Mouse (Mus musculus) forebrain, postnatal 0 days (tissue): ENCODE results near the gene Gm8265. TPM values are rescaled to one million over a fixed set of nuclear protein-coding genes. Genes with fewer than 3 reads are reported as not detected.
"Not testable (repeated sequence)": the region's sequence is repeated elsewhere in the genome, so short reads cannot be mapped to it uniquely, and the experiment has no call there.

ENCODE experiments used
- ATAC-seq: fragments of 200-750 bp; cut with Nextera tagmentation; 2 replicates; pipeline ENCODE4 v1.8.0; 2017; ENCODE audit warnings: mild to moderate bottlenecking, moderate library complexity
- DNase-seq: peaks from one replicate; pipeline ENCODE4 v3.0.0-alpha.2; 2015
- H3K27ac ChIP-seq: fragments of 300-500 bp; sonication (generic); 2 replicates; pipeline ENCODE4 v1.5.1; 2014; ENCODE audit warnings: low read depth, mild to moderate bottlenecking, antibody characterized with exemption, low read length, moderate library complexity, mixed read lengths
- H3K27me3 ChIP-seq: fragments of 300-500 bp; sonication (generic); 2 replicates; pipeline ENCODE4 v1.6.1; 2014; ENCODE audit warnings: mild to moderate bottlenecking, low read length, mixed read lengths; ENCODE audit not compliant: insufficient read depth
- H3K36me3 ChIP-seq: fragments of 300-500 bp; sonication (generic); 2 replicates; pipeline ENCODE4 v1.6.1; 2014; ENCODE audit warnings: mild to moderate bottlenecking, moderate library complexity; ENCODE audit not compliant: insufficient read depth
- H3K4me1 ChIP-seq: fragments of 300-500 bp; sonication (generic); 2 replicates; pipeline ENCODE4 v1.6.1; 2014; ENCODE audit warnings: antibody characterized with exemption; ENCODE audit not compliant: insufficient read depth
- H3K4me2 ChIP-seq: fragments of 300-500 bp; sonication (generic); 2 replicates; pipeline ENCODE4 v1.6.1; 2014; ENCODE audit warnings: low read depth, mild to moderate bottlenecking, moderate library complexity
- H3K4me3 ChIP-seq: fragments of 300-500 bp; sonication (generic); 2 replicates; pipeline ENCODE4 v1.5.1; 2014; ENCODE audit warnings: low read depth, low read length, mixed read lengths
- H3K9ac ChIP-seq: fragments of 300-500 bp; sonication (generic); 2 replicates; pipeline ENCODE4 v1.6.1; 2014; ENCODE audit warnings: mild to moderate bottlenecking
- H3K9me3 ChIP-seq: fragments of 300-500 bp; sonication (generic); 2 replicates; pipeline ENCODE4 v1.6.1; 2016; ENCODE audit warnings: low read length
- WGBS: fragments of 180-500 bp; shearing (Covaris S2); extraction: QIAGEN DNeasy Blood & Tissue Kit; methylation state at CpG from one replicate; pipeline ENCODE4 v1.1.7; 2014; 5-methylcytosine and 5-hydroxymethylcytosine counted together
- polyA plus RNA-seq: library from polyadenylated mRNA; unstranded; fragments of >200 nt; fragmentation: Nextera tagmentation; extraction: Ambion mirVana; gene quantifications from 2 replicates; pipeline ENCODE4 v1.2.1, GENCODE M21; 2015
- total RNA-seq: library from RNA; depleted of rRNA; stranded (reverse); fragments of >200 nt; gene quantifications from 2 replicates; pipeline ENCODE4 v1.2.3, GENCODE M21; 2014; rRNA removed

Gene Gm8265
- total RNA-seq (not detected in 2 replicates), polyA plus RNA-seq (not detected in 2 replicates)

- not testable (repeated sequence) for H3K4me1 ChIP-seq, H3K4me2 ChIP-seq, H3K4me3 ChIP-seq, H3K27me3 ChIP-seq, H3K27ac ChIP-seq, DNase-seq, H3K9ac ChIP-seq, H3K9me3 ChIP-seq, ATAC-seq, H3K36me3 ChIP-seq
- no CpG with 5 or more reads among the region's 1 CpGs for WGBS
Measured at GRCm38 (mm10) chr14:5632928-5633327, at the start of gene Gm8265. TSS of gene Gm8265 (minus strand) at chr14:5633028.

Other genes with a start within 250 kb of the Gm8265 start
- 1.4 TPM in 1 of 2 replicates, not detected in the other for gene Gm3500, start 244.0 kb downstream of the Gm8265 start, total RNA-seq
- 0.88 and 1.1 TPM in 2 replicates for gene Gm3500, start 244.0 kb downstream of the Gm8265 start, polyA plus RNA-seq
- 4.2 and 5.3 TPM in 2 replicates for gene Gm3194, start 177.6 kb downstream of the Gm8265 start, total RNA-seq
- gene Gm3194, start 177.6 kb downstream of the Gm8265 start, polyA plus RNA-seq = 1.7 and 2.6 TPM in 2 replicates
- gene Gm8246, start 155.2 kb downstream of the Gm8265 start, total RNA-seq = not detected in 2 replicates
- gene Gm8246, start 155.2 kb downstream of the Gm8265 start, polyA plus RNA-seq = not detected in 2 replicates
- not detected in 2 replicates for gene Gm3187, start 148.8 kb downstream of the Gm8265 start, total RNA-seq
- not detected in 2 replicates for gene Gm3187, start 148.8 kb downstream of the Gm8265 start, polyA plus RNA-seq
- 13.4 and 15.3 TPM in 2 replicates for gene Gm3488, start 131.4 kb downstream of the Gm8265 start, total RNA-seq
- gene Gm3488, start 131.4 kb downstream of the Gm8265 start, polyA plus RNA-seq = 18.6 and 21.5 TPM in 2 replicates
- 0.23 TPM in 1 of 2 replicates, not detected in the other for gene Gm3532, start 94.5 kb downstream of the Gm8265 start, total RNA-seq
- not detected in 2 replicates for gene Gm3532, start 94.5 kb downstream of the Gm8265 start, polyA plus RNA-seq
- not detected in 2 replicates for gene Gm9603, start 54.4 kb upstream of the Gm8265 start, total RNA-seq
- gene Gm9603, start 54.4 kb upstream of the Gm8265 start, polyA plus RNA-seq = not detected in 2 replicates
- 0.62 and 1.3 TPM in 2 replicates for gene Gm3373, start 108.5 kb upstream of the Gm8265 start, total RNA-seq
- 0.53 and 0.81 TPM in 2 replicates for gene Gm3373, start 108.5 kb upstream of the Gm8265 start, polyA plus RNA-seq
- gene Gm3383, start 175.0 kb upstream of the Gm8265 start, total RNA-seq = 4.6 and 6.0 TPM in 2 replicates
- 4.9 and 5.4 TPM in 2 replicates for gene Gm3383, start 175.0 kb upstream of the Gm8265 start, polyA plus RNA-seq
- not detected in 2 replicates for gene Gm3424, start 197.3 kb upstream of the Gm8265 start, total RNA-seq
- gene Gm3424, start 197.3 kb upstream of the Gm8265 start, polyA plus RNA-seq = not detected in 2 replicates
- gene Gm8237, start 247.4 kb upstream of the Gm8265 start, total RNA-seq = 0.29 and 2.3 TPM in 2 replicates
- gene Gm8237, start 247.4 kb upstream of the Gm8265 start, polyA plus RNA-seq = 0.30 and 0.98 TPM in 2 replicates